Mouse (Mus musculus) bone marrow macrophage, adult 2 months (primary cell): ENCODE results near the gene Tll2.

Source experiments
- CTCF ChIP-seq: IDR thresholded peaks from 2 replicates; pipeline ENCODE4 v1.5.1; 2012; ENCODE audit warnings: low read depth, mild to moderate bottlenecking, low read length, moderate library complexity
- POLR2A ChIP-seq: IDR thresholded peaks from 2 replicates; pipeline ENCODE4 v1.6.1; 2012; ENCODE audit warnings: mild to moderate bottlenecking, low read depth, low read length, borderline replicate concordance

GRCm38 (mm10) chr19:41073746-41074455 is 132.7 kb downstream of the Tll2 start:
- TF ChIP-seq CTCF: no peak
- no peak for TF ChIP-seq POLR2A
